Mouse (Mus musculus) bone marrow, adult 2 months (tissue): Measurements from ENCODE around the gene Acadvl. TPM values are rescaled to one million over a fixed set of nuclear protein-coding genes. Genes with fewer than 3 reads are reported as not detected.
A peak's percentile ranks its signal among the peaks of the same experiment; 100 is the strongest.

Experiments used
- H3K27ac ChIP-seq: fragments of 200-500 bp; 2 replicates; pipeline ENCODE4 v1.5.1; 2012; ENCODE audit warnings: low read depth, mild to moderate bottlenecking, control low read depth, inconsistent platforms, low read length; ENCODE audit not compliant: control insufficient read depth, poor library complexity, insufficient read depth
- H3K4me1 ChIP-seq: fragments of 200-500 bp; 2 replicates; pipeline ENCODE4 v1.6.1; 2011; ENCODE audit warnings: low read length; ENCODE audit not compliant: control insufficient read depth, insufficient read depth
- H3K4me3 ChIP-seq: fragments of 200-500 bp; replicated peaks from 2 replicates; pipeline ENCODE3; 2011; ENCODE audit warnings: mild to moderate bottlenecking, low read depth, low read length, control low read depth; ENCODE audit not compliant: control insufficient read depth
- CTCF ChIP-seq: fragments of 200-500 bp; IDR thresholded peaks from 2 replicates; pipeline ENCODE4 v1.5.1; 2011; ENCODE audit warnings: low read length, control low read depth; ENCODE audit not compliant: control insufficient read depth, insufficient read depth
- POLR2A ChIP-seq: fragments of 200-500 bp; IDR thresholded peaks from 2 replicates; pipeline ENCODE4 v1.6.1; 2011; ENCODE audit warnings: low read depth, mild to moderate bottlenecking, control low read depth, low read length, borderline replicate concordance; ENCODE audit not compliant: control insufficient read depth
- WGBS: fragments of 180-500 bp; shearing (Covaris S2); methylation state at CpG from one replicate; pipeline ENCODE4 v1.1.7; 2018; 5-methylcytosine and 5-hydroxymethylcytosine counted together
- polyA plus RNA-seq: library from polyadenylated mRNA; stranded (reverse); fragments of >200 nt; gene quantifications from 2 replicates; pipeline ENCODE4 v1.2.4, GENCODE M21; 2011; ENCODE audit warnings: low replicate concordance; ENCODE audit not compliant: missing spikeins, insufficient read depth, insufficient read length

Gene Acadvl
- polyA plus RNA-seq, 1 experiment: 28.9 TPM

DNA sequence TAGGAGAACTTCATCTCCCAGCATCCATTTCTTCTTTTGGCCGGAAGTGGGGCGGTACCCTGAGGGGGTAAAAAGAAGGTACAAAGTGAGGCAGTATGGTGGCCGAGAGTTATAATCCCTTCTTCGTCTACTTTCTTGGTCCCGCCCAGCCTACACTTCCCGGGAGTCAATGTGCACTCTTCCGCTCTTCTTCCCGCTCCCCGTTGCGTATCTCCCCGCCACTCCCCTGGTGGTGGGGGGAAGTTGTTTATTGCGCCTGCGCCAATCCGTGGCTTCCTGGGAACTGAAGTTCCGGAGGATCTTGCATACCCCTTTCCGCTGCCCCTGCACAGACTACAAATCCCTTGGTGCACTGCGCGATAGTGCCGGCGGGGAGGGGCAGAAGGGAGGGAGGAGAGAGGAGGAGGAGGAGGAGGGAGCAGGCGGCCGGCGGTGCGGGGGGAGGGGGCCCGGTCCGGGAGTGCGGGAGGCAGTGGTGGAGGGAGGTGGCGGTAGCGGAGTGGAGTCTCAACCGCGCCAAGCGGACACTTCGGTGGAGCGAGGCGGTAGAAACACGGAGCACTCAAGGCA is 19.7 kb downstream of the Acadvl start, which contains the start of gene Phf23:
Gene Phf23, plus strand, starts transcription at position 387 of the 570 bp plus-strand sequence.
- Histone ChIP-seq H3K4me1 (peaks cover 2% of the 10 kb centered on the region; the same call in 1 of the 2 replicates), H3K4me3 (peak within 1 kb of the TSS; percentile 89), H3K27ac (peak within 1 kb of the TSS; percentile 98)
- 2% methylated on average over 35 of the region's 36 CpGs for WGBS
- TF ChIP-seq CTCF (peak; percentile 30; the same call in 1 of the 2 replicates), POLR2A (peak; percentile 43; the same call in 1 of the 2 replicates)

DNA sequence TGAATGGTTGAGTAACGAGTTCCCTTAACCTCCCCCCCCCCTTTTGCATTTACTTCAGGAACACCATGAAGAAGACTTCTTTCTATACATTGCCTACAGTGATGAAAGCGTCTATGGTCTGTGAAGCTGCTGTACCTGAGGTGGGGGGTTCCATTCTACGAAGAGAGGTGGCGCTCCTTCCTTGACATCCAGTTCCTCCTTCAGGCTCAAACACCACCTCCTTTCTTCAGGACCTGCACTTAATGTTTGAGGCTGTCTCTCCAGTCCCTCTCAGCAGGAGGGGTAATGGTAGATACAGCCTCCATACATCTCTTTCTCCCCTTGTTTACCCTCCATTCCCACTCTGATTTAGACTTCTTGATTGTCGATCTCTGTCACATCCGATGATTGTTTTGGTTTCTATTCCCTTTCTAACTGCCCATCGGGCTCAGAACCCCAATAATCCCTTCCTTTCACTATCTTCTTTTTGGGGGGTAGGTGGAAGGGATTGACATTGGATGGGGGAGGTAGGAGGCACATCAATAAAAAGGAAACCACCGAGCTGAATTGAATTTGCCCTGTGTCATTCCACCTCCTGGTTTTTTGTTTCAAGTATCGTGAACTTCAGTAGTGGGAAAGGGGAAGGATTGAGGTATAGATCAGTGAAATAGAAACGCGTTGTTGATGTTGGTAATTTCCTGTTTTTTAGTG is 20.7 kb downstream of the Acadvl start:
- Histone ChIP-seq H3K4me3 (no peak overlapping the region), H3K4me1 (peaks cover 2% of the 10 kb centered on the region; the same call in 1 of the 2 replicates), H3K27ac (no peak overlapping the region)
- WGBS: 80% methylated on average over 11 of the region's 11 CpGs
- TF ChIP-seq CTCF (no peak), POLR2A (no peak)

DNA sequence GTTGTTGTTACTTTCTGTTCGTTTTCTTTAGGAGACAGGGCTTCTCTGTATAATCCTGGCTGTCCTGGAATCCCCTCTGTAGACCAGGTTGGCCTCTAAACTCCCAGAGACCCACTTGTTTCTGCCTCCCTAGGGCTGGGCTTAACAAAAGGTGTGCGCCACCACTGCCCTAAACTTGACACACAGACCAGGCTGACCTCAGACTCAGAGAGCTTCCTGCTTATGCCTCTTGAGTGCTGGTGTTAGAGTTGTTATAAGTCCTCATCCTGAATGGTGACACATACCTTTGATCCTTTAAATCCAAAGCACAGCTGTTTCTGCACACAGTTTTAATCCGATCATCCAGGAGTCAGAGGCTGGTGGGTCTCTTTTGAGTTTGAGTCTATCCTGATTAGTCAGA is 22.3 kb downstream of the Acadvl start:
- Histone ChIP-seq H3K4me3 (no peak overlapping the region), H3K27ac (no peak overlapping the region), H3K4me1 (peaks cover 2% of the 10 kb centered on the region; the same call in 1 of the 2 replicates)
- WGBS: 88% methylated on average over 3 of the region's 3 CpGs
- TF ChIP-seq POLR2A (no peak), CTCF (no peak)

DNA sequence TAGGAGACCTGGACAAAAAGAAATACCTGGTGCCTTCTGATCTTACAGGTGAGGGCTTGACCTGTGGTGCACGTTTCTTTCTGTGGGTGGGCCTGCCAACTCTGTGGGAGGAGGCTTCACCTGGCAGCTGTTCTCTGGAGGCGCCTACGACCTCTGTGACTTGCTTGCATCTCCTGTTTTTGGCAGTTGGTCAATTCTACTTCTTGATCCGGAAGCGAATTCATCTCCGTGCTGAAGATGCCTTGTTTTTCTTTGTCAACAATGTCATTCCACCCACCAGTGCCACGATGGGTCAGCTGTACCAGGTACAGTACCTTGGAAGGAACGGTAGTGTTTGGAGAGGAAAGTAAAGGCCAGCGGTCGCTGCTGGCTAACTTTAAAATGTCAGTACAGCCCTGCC is 22.8 kb downstream of the Acadvl start:
- Histone ChIP-seq H3K4me3 (peak overlapping the region; percentile 53), H3K4me1 (peaks cover 2% of the 10 kb centered on the region; the same call in 1 of the 2 replicates), H3K27ac (no peak overlapping the region)
- 74% methylated on average over 10 of the region's 10 CpGs for WGBS
- TF ChIP-seq POLR2A: no peak

DNA sequence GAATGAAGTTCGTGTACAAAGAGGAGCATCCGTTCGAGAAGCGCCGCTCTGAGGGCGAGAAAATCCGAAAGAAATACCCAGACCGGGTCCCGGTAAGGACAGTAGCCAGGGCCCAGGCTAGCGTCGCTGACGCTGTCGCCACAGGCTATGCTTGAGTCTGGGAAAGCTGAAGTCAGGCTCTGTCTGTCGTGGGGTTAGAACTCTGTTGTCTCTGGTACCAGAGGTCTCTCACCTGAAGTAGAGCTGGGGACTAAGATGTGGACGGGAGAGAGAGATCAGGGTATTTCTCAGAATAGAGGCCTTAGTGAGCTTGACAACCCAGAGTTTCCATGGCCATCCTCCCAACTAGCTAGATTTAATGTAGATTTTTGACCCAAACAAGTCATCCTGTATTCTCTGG is 23.5 kb downstream of the Acadvl start:
- TF ChIP-seq CTCF (no peak), POLR2A (peak; percentile 5; the same call in 1 of the 2 replicates)
- Histone ChIP-seq H3K27ac (peak overlapping the region; percentile 88), H3K4me1 (peaks cover 2% of the 10 kb centered on the region; the same call in 1 of the 2 replicates), H3K4me3 (peak overlapping the region; percentile 99)
- WGBS: under 1% methylated on average over 15 of the region's 15 CpGs

DNA sequence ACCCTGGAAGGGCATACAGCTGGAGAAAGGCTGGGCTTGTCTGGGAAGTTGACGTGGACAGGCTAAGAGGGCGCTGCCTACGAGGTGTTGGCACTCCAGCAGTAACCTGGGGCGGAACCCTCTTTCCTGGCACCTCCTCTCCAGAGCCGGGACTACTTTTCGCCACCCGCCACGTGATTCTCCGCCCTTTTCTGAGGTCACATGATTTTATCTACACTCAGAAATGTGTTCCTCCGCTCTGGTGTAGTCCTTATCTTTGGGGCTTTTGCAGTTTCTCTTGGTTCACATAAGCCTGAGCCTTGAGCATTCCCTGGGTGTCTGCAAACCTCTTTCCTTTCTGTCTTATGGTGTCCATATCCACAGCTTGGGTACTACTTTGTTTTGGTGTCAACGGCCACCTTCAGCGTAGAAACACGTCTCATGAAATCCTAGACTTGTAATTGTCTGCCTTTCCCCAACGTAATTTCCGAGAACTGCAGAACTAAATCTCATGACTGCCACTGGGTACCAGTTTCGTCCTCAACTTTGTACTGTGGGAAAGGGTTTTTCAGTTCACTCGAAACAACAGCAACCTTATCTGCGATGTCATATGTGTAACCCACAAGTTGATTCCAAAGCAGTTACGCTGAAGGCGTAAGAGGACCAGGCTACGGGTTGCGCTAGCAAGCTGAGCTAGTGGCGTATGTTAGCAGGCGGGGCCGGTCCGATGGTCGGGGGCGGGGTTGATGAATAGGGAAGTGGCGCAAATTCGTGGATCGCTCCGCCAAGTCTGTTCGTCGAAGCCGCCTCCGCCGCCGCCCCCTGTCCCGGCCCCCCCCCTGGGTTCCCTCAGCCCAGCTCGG is 24.1 kb downstream of the Acadvl start, which contains the start of gene Gabarap:
Gene Gabarap, plus strand, starts transcription at position 294 of the 842 bp plus-strand sequence.
- Histone ChIP-seq H3K27ac (peak within 1 kb of the TSS; percentile 88), H3K4me3 (peak within 1 kb of the TSS; percentile 99), H3K4me1 (peaks cover 2% of the 10 kb centered on the region; the same call in 1 of the 2 replicates)
- TF ChIP-seq POLR2A: peak; percentile 73
- TF ChIP-seq CTCF: no peak
- under 1% methylated on average over 40 of the region's 40 CpGs for WGBS

DNA sequence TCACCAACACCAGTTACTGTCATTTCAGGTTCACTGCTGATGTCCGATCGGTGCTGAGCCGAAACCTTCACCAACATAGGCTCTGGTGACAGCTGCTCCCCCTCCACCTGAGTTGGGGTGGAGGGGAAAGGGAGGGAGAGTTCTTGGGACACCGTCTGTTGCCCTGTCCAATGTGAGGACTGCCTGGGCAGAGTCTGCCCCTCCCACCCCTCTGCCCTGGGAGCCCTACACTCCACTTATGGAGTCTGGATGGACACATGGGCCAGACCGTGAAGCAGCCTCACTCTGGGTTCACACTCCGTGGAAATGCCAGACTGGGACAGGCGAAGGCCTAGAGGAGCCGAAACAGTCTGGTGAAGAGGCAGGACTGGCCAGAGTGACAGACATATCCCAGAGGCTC is 25.3 kb downstream of the Acadvl start:
- Histone ChIP-seq H3K4me3 (no peak overlapping the region), H3K4me1 (peaks cover 2% of the 10 kb centered on the region; the same call in 1 of the 2 replicates), H3K27ac (no peak overlapping the region)
- WGBS: 95% methylated on average over 8 of the region's 8 CpGs
- no peak for TF ChIP-seq POLR2A

DNA sequence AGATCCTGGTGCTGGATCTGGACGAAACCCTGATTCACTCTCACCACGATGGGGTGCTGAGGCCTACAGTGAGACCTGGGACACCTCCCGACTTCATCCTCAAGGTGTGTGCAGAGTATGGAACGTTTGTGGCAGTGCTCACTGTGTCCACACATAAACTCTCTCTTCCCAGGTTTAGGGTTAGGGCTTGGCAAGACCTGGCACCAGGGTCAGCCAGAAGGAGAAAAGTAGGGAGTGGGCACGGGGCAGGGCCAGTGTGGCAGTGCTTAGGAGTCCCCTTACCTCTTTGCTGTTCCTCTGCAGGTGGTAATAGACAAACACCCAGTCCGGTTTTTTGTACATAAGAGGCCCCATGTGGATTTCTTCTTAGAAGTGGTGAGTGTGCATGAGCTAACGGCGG is 30.8 kb downstream of the Acadvl start:
- Histone ChIP-seq H3K4me1 (no peaks in the 10 kb centered on the region; the same call in 1 of the 2 replicates), H3K4me3 (no peak overlapping the region), H3K27ac (no peak overlapping the region)
- no peak for TF ChIP-seq POLR2A
- TF ChIP-seq CTCF: no peak
- 92% methylated on average over 8 of the region's 8 CpGs for WGBS
